Mouse (Mus musculus) c-Kit-negative CD71-positive TER-119-positive erythroid progenitor cells, embryonic 14.5 days (primary cell): Measurements from ENCODE around the gene Sh2b2.
"Not testable (repeated sequence)": the region's sequence is repeated elsewhere in the genome, so short reads cannot be mapped to it uniquely, and the experiment has no call there.

Source experiments
- DNase-seq: peaks from one replicate; pipeline ENCODE4 v3.0.0-alpha.2; 2013; ENCODE audit warnings: low read depth, low spot score

Gene Sh2b2

GRCm38 (mm10) chr5:136240381-136240780 is 6.0 kb downstream of the Sh2b2 start:
- no peak for DNase-seq

GRCm38 (mm10) chr5:136237607-136238006 is 8.7 kb downstream of the Sh2b2 start:
- DNase-seq: no peak

- no peak for DNase-seq
Measured at GRCm38 (mm10) chr5:136236611-136237010, 9.7 kb downstream of the Sh2b2 start.

GRCm38 (mm10) chr5:136230348-136231035 is 15.9 kb downstream of the Sh2b2 start:
- DNase-seq: no peak

GRCm38 (mm10) chr5:136226246-136226876 is 20.0 kb downstream of the Sh2b2 start:
- no peak for DNase-seq

GRCm38 (mm10) chr5:136218585-136218984 is 27.8 kb downstream of the Sh2b2 start:
- no peak for DNase-seq

GRCm38 (mm10) chr5:136217932-136218381 is 28.4 kb downstream of the Sh2b2 start:
- DNase-seq: no peak

- no peak for DNase-seq
Measured at GRCm38 (mm10) chr5:136217004-136217665, 29.2 kb downstream of the Sh2b2 start.

- DNase-seq: no peak
Measured at GRCm38 (mm10) chr5:136215958-136216357, 30.4 kb downstream of the Sh2b2 start.

GRCm38 (mm10) chr5:136215211-136215610 is 31.1 kb downstream of the Sh2b2 start:
- no peak for DNase-seq

GRCm38 (mm10) chr5:136213716-136214115 is 32.6 kb downstream of the Sh2b2 start:
- DNase-seq: no peak

GRCm38 (mm10) chr5:136212716-136213115 is 33.6 kb downstream of the Sh2b2 start:
- DNase-seq: no peak

- not testable (repeated sequence) for DNase-seq
Measured at GRCm38 (mm10) chr5:136211341-136212102, 34.8 kb downstream of the Sh2b2 start.

- DNase-seq: no peak
Measured at GRCm38 (mm10) chr5:136210549-136210948, 35.8 kb downstream of the Sh2b2 start.

GRCm38 (mm10) chr5:136201832-136202231 is 44.5 kb downstream of the Sh2b2 start:
- peak; percentile 36 for DNase-seq

GRCm38 (mm10) chr5:136199526-136199925 is 46.8 kb downstream of the Sh2b2 start:
- no peak for DNase-seq

GRCm38 (mm10) chr5:136198474-136199391 is 47.6 kb downstream of the Sh2b2 start, which contains the start of gene Prkrip1:
Gene Prkrip1, minus strand, starts transcription at chr5:136198963.
- DNase-seq: peak; percentile 95

- no peak for DNase-seq
Measured at GRCm38 (mm10) chr5:136191870-136192269, 54.5 kb downstream of the Sh2b2 start.

- no peak for DNase-seq
Measured at GRCm38 (mm10) chr5:136186723-136187122, 59.6 kb downstream of the Sh2b2 start.

- DNase-seq: no peak
Measured at GRCm38 (mm10) chr5:136183766-136184165, 62.6 kb downstream of the Sh2b2 start.

- DNase-seq: no peak
Measured at GRCm38 (mm10) chr5:136182830-136183229, 63.5 kb downstream of the Sh2b2 start.
